Mouse (Mus musculus) bone marrow macrophage, adult 2 months (primary cell): ENCODE measurements around the gene Fbl. TPM values are rescaled to one million over a fixed set of nuclear protein-coding genes. Genes with fewer than 3 reads are reported as not detected.

ENCODE experiments used
- H3K27ac ChIP-seq: 2 replicates; pipeline ENCODE4 v1.5.1; 2012; ENCODE audit warnings: low read depth, low read length; ENCODE audit not compliant: insufficient read depth
- H3K4me1 ChIP-seq: 2 replicates; pipeline ENCODE4 v1.6.1; 2012; ENCODE audit warnings: low read length; ENCODE audit not compliant: control insufficient read depth, insufficient read depth
- H3K4me3 ChIP-seq: 2 replicates; pipeline ENCODE4 v1.5.1; 2012; ENCODE audit warnings: mild to moderate bottlenecking, low read length, moderate library complexity; ENCODE audit not compliant: insufficient read depth
- CTCF ChIP-seq: IDR thresholded peaks from 2 replicates; pipeline ENCODE4 v1.5.1; 2012; ENCODE audit warnings: low read depth, mild to moderate bottlenecking, low read length, moderate library complexity
- POLR2A ChIP-seq: IDR thresholded peaks from 2 replicates; pipeline ENCODE4 v1.6.1; 2012; ENCODE audit warnings: mild to moderate bottlenecking, low read depth, low read length, borderline replicate concordance
- polyA plus RNA-seq: library from polyadenylated mRNA; stranded (reverse); fragments of >200 nt; gene quantifications from 2 replicates; pipeline ENCODE4 v1.2.4, GENCODE M21; 2012; ENCODE audit not compliant: missing spikeins, insufficient read depth, insufficient read length

Fbl gene
- polyA plus RNA-seq, 1 experiment, result 49.4 TPM

DNA sequence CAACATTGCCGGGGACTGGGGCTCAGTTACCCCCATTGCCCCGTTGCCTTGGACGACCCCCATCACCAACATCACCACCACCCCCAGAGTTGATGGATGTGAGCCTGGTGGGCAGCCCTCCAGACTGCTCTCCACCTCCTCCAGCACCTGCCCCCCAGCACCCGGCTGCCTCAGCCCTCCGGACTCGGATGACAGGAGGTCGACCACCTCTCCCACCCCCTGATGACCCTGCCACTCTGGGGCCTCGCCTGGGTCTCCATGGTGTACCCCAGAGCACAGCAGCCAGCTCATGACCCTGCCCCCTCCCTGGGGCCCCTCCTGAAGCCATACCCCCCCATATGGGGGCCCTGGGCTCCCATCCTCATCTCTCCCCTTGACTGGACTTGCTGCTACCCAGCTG is 17.1 kb downstream of the Fbl start:
- Histone ChIP-seq H3K27ac (no peak overlapping the region), H3K4me1 (peaks cover 3% of the 10 kb centered on the region; the same call in 1 of the 2 replicates), H3K4me3 (no peak overlapping the region)
- no peak for TF ChIP-seq POLR2A
- TF ChIP-seq CTCF, result no peak

DNA sequence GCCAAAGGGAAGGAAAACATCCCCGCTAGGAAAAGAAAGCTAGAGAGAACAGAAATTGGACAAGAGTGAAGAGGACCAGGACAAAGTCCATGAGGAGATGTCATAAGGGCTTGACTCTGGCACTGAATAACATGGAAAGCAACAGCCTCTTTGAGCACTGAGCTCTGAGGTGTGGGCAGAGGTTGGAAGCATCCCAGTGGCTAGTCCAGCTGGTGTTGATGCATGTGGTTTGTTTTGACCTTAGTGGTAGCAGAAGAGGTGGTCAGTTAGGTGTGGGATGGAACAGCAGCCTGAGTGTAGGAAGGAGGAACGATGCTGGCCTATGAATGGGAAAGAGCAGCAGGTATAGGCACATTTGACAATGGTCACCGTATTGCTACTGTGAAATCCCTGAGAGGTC is 22.0 kb downstream of the Fbl start:
- Histone ChIP-seq H3K27ac (no peak overlapping the region), H3K4me1 (peaks cover 8% of the 10 kb centered on the region; the same call in 1 of the 2 replicates), H3K4me3 (no peak overlapping the region)
- TF ChIP-seq CTCF, result no peak
- no peak for TF ChIP-seq POLR2A

DNA sequence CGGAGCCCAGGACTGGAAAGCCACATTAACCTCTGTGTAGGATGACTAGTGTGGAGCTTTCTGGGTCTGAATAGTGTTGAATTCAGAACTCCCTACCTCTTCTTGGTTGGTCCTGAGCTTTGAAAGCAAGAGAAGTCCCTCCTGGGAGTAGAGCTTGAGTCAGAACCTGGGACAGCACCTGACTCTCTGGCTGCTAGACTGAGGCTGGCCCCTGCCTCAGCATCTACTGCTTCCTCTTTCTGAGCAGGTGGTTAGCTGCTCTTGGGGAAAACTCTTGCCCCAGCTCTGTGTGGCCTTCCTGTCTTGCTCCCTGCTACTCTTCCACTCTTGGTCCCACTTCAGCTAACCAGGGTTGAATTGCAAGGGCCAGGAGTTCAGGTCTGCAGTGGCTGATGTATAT is 22.4 kb downstream of the Fbl start:
- Histone ChIP-seq H3K4me3 (no peak overlapping the region), H3K4me1 (peaks cover 8% of the 10 kb centered on the region; the same call in 1 of the 2 replicates), H3K27ac (no peak overlapping the region)
- no peak for TF ChIP-seq POLR2A
- TF ChIP-seq CTCF, result no peak

DNA sequence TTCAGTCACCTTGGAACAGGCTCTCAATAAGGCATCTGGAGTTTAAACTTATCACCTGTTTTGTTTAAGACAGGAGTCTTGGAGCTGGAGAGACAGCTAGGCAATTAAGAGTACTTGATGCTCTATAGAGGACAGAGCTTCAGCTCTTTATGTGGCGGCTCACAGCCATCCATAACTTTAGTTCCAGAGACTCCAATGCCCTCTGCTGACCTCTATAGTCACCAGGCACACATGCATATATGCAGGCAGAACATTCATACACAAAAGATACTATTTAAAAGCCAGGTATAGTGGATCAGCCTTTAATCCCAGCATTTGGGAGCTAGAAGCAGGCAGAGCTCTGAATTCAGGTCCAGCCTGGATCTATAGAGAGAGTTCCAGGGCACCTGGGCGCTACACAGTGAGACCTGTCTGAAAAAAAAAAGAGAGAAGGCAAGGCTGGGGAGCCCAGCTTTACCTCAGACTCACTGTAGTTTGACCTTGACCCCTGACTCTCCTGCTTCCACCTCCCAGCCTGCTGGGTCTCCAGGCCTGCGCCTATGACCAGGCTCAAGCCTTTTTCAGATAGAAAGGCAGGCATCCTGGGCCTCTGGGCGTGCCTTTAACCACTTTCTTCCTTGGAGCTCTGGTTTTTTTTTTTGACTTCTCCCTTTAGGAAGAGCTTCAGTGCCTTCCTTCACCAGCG is 26.0 kb downstream of the Fbl start:
- Histone ChIP-seq H3K4me1 (peaks cover 8% of the 10 kb centered on the region; the same call in 1 of the 2 replicates), H3K4me3 (no peak overlapping the region), H3K27ac (no peak overlapping the region)
- TF ChIP-seq POLR2A (no peak), CTCF (no peak)

DNA sequence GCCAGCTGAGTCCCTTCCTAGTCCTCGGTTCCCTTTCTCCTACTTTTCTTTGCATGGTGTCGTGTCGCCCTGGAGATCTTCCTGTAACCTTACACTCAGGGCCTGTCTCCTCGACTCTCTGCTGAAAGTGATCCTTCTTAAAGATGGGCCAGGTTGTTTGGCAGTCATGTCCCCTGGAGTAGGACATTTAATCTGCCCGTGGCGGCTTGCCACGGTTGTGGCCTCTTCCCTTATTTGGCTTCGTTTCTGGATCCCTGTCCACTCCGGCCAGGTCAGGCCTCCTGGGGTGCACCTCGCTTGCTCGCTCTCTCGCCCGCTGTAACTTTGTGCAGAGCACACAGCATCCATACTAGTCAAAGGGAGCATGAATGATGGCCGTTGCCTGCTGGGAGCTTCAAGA is 27.0 kb downstream of the Fbl start:
- Histone ChIP-seq H3K27ac (no peak overlapping the region), H3K4me3 (no peak overlapping the region), H3K4me1 (peaks cover 6% of the 10 kb centered on the region; the same call in 1 of the 2 replicates)
- TF ChIP-seq POLR2A (no peak), CTCF (no peak)

DNA sequence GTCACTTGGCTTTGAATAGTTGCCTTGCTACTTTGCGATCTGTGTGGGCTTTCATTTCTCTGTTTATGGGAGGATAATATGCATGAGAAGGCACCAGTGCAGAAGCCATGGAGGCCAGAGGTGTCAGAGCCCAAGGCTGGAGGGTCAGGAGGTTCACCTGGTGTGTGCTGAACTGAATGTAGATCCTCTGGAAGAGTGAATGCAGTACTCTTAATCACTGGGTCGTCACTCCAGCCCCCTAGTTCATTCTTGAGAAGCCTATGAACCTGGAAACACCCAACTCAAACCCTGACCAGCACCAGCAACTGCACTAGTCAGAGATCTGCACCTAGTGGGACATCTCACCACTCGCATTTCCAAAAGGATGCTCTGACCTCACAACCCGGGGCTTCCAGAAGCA is 29.5 kb downstream of the Fbl start:
- TF ChIP-seq CTCF, result no peak
- TF ChIP-seq POLR2A, result no peak
- H3K27ac ChIP-seq, result no peak overlapping the region
- no peaks in the 10 kb centered on the region for H3K4me1 ChIP-seq
- no peak overlapping the region for H3K4me3 ChIP-seq

DNA sequence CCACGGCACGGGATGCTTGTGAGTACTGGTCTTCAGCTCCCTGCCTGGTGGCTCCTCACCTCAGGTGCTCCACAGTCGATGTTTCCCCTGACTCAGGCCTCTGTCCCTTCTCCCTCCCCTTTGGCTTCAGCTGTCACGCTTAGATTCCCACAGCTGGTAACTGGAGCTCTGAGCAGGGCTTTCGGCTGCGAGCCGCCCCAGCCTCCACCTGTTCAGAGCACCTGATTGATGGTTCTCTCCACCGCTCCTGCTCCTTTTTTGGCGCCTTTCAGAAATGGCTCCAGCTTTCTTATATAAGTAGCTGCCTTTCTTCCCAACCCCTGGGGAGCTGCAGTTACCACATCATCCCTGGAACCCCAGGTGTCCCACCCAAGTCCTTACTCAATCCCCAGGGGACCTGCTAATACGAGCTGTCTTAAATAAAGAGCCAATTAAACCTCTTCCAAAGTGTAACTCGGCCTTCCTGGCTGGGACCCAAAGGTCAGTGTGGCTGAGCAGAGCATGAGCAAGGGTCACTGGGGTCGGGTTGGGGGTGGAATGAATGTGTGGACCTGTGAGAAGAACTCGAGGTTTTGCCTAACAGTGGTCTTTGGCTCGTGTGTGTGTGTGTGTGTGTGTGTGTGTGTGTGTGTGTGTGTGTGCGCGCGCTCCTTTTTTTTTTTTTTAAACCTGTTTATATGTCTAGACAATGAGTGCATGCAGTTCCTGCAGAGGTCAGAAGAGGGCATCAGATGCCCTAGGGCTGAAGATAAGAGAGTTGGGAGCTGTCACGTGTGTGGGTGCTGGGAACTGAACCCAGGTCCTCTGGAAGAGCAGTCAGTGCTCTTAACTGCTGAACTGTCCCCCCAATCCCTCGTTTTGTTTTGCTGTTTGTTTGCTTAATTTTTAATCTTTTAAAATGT is 33.9 kb downstream of the Fbl start:
- no peak overlapping the region for H3K4me3 ChIP-seq
- H3K4me1 ChIP-seq, result no peaks in the 10 kb centered on the region
- TF ChIP-seq POLR2A (no peak), CTCF (no peak)
- no peak overlapping the region for H3K27ac ChIP-seq

DNA sequence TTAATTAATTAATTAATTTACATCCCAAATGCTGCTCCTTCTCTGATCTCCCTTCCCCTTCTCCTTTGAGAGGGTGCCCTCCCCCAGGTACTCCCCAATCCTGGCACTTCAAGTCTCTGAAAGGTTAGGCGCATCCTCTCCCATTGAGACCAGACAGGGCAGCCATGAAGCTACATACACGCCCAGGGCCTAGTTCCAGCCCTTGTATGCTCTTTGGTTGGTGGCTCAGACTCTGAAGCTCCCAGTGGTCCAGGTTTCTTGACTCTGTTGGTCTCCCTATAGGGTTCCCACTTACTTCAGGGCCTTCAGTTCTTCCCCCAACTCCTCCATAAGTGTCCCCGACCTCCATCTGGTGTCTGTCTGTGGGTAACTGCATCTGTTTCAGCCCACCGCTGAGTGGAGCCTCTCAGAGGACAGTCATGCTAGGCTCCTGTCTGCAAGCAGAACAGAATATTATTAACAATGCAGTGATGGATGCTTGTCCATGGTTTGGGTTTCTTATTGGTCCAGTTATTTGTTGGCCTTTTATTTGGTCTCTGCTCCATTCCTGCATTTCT is 36.6 kb downstream of the Fbl start:
- no peak overlapping the region for H3K27ac ChIP-seq
- no peaks in the 10 kb centered on the region; the same call in 1 of the 2 replicates for H3K4me1 ChIP-seq
- TF ChIP-seq CTCF (no peak), POLR2A (no peak)
- no peak overlapping the region for H3K4me3 ChIP-seq

DNA sequence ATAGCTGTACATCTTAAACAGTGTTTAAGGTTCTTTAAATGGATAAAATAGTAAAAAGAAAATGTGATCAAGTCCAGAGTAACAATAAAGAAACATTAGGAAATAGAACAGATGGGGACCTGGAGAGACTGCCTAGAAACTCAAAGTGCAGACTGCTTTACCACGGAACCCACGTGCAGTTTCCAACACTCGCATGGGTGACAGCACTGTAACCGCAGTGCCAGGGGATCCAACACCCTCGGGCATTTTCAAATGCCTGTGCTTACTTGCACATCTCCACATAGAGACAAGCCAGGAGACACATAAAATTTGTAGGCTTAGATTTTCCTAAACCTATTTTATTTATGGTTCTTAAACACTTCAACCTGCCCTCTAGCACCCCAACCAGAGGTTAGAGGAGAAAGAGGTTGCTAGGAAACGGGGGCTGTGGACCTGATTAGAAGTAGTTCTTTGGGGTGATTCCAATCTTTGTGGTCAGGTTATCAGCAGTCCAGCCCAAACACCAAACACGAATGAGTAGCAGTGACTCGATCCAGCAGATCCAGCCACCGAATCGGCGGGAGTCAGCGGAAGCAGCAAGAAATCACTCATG is 39.0 kb downstream of the Fbl start:
- peak overlapping the region; percentile 60 for H3K4me3 ChIP-seq
- peak overlapping the region; percentile 47 for H3K27ac ChIP-seq
- no peaks in the 10 kb centered on the region; the same call in 1 of the 2 replicates for H3K4me1 ChIP-seq
- TF ChIP-seq CTCF (no peak), POLR2A (no peak)
